Mouse (Mus musculus) heart, embryonic 11.5 days (tissue): ENCODE data around the gene Slc31a1. TPM values are rescaled to one million over a fixed set of nuclear protein-coding genes. Genes with fewer than 3 reads are reported as not detected.
A peak's percentile ranks its signal among the peaks of the same experiment; 100 is the strongest.

Experiments used
- ATAC-seq: fragments of 200-750 bp; cut with Nextera tagmentation; replicated peaks from 2 replicates; pipeline ENCODE4 v1.8.0; 2017; ENCODE audit warnings: moderate library complexity; ENCODE audit not compliant: insufficient number of reproducible peaks, low FRiP score, low TSS enrichment
- H3K27ac ChIP-seq: fragments of 300-500 bp; sonication (generic); 2 replicates; pipeline ENCODE4 v1.5.1; 2014; ENCODE audit warnings: mild to moderate bottlenecking, low read depth, low read length
- H3K27me3 ChIP-seq: fragments of 300-500 bp; sonication (generic); 2 replicates; pipeline ENCODE4 v1.6.1; 2014; ENCODE audit warnings: mild to moderate bottlenecking, low read length, mixed read lengths; ENCODE audit not compliant: control insufficient read depth, insufficient read depth
- H3K36me3 ChIP-seq: fragments of 300-500 bp; sonication (generic); 2 replicates; pipeline ENCODE4 v1.6.1; 2014; ENCODE audit warnings: mild to moderate bottlenecking, low read length, moderate library complexity, mixed read lengths; ENCODE audit not compliant: control insufficient read depth, insufficient read depth
- H3K4me1 ChIP-seq: fragments of 300-500 bp; sonication (generic); 2 replicates; pipeline ENCODE4 v1.6.1; 2014; ENCODE audit warnings: low read length; ENCODE audit not compliant: control insufficient read depth, insufficient read depth
- H3K4me2 ChIP-seq: fragments of 300-500 bp; sonication (generic); 2 replicates; pipeline ENCODE4 v1.6.1; 2014; ENCODE audit warnings: mild to moderate bottlenecking, moderate library complexity
- H3K4me3 ChIP-seq: fragments of 300-500 bp; sonication (generic); 2 replicates; pipeline ENCODE4 v1.5.1; 2014; ENCODE audit warnings: low read depth, low read length
- H3K9ac ChIP-seq: fragments of 300-500 bp; sonication (generic); 2 replicates; pipeline ENCODE4 v1.6.1; 2014; ENCODE audit warnings: mild to moderate bottlenecking, low read depth, low read length, moderate library complexity
- H3K9me3 ChIP-seq: fragments of 300-500 bp; sonication (generic); replicated peaks from 2 replicates; pipeline ENCODE4 v1.6.1; 2016; ENCODE audit warnings: low read length; ENCODE audit not compliant: control insufficient read depth
- WGBS: fragments of 180-500 bp; shearing (Covaris S2); extraction: QIAGEN DNeasy Blood & Tissue Kit; methylation state at CpG from one replicate; pipeline ENCODE4 v1.1.7; 2014; ENCODE audit not compliant: insufficient replicate concordance; 5-methylcytosine and 5-hydroxymethylcytosine counted together
- polyA plus RNA-seq: library from polyadenylated mRNA; unstranded; fragments of >200 nt; fragmentation: Nextera tagmentation; extraction: Ambion mirVana; gene quantifications from 2 replicates; pipeline ENCODE4 v1.2.1, GENCODE M21; 2014

Gene Slc31a1
- polyA plus RNA-seq, 1 experiment from 2014 or later, result 39.0 TPM

GRCm38 (mm10) chr4:62357631-62358148 is 2.8 kb upstream of the Slc31a1 start:
- Histone ChIP-seq H3K4me1 (peaks cover 6% of the 10 kb centered on the region), H3K36me3 (no peaks in the 10 kb centered on the region), H3K4me2 (no peak overlapping the region), H3K9ac (no peak overlapping the region), H3K27me3 (no peaks in the 10 kb centered on the region), H3K27ac (no peak overlapping the region), H3K9me3 (no peaks in the 10 kb centered on the region), H3K4me3 (no peak overlapping the region)
- 71% methylated on average over 1 of the region's 1 CpGs for WGBS
- ATAC-seq, result no peak

DNA sequence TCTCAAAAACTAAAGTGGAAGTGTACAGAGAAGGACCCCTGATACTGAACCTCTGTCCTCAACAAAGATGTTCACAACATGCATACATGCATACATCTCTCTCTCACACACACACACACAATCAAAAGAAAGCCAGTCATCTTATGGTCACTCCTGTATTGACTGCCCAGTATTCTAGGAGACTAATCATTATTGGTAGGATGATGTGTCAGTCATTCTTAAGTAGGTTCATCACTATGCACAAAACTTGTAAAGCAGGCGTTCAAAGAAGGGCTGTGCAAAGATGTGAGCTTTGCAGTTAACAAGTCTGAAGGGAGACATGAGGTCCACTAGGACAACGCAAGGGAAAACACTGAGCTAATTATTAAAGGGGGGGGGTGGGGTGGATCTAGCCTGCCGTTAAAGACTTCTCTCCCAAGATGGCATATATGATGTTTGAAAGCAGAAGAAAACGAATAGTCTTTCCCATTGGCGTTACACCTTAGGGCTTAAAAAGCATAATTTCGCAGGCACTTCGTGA is 1.2 kb upstream of the Slc31a1 start:
- Histone ChIP-seq H3K9me3 (no peaks in the 10 kb centered on the region), H3K9ac (peak overlapping the region; percentile 81), H3K27me3 (no peaks in the 10 kb centered on the region), H3K27ac (no peak overlapping the region), H3K4me2 (peak overlapping the region; percentile 80), H3K4me1 (peaks cover 6% of the 10 kb centered on the region), H3K4me3 (peak overlapping the region; percentile 77), H3K36me3 (no peaks in the 10 kb centered on the region)
- no peak for ATAC-seq
- 44% methylated on average over 7 of the region's 7 CpGs for WGBS

- H3K27me3 ChIP-seq, result no peaks in the 10 kb centered on the region
- WGBS, result under 1% methylated on average over 22 of the region's 22 CpGs
- peak overlapping the region; percentile 83 for H3K9ac ChIP-seq
- H3K27ac ChIP-seq, result peak overlapping the region; percentile 73
- no peaks in the 10 kb centered on the region for H3K36me3 ChIP-seq
- H3K9me3 ChIP-seq, result no peaks in the 10 kb centered on the region
- ATAC-seq, result peak; percentile 8; the same call in 1 of the 2 replicates
- peak overlapping the region; percentile 80 for H3K4me2 ChIP-seq
- H3K4me3 ChIP-seq, result peak overlapping the region; percentile 77
- peaks cover 6% of the 10 kb centered on the region for H3K4me1 ChIP-seq
Observed at GRCm38 (mm10) chr4:62360805-62361455, 403 bp downstream of the Slc31a1 start.

DNA sequence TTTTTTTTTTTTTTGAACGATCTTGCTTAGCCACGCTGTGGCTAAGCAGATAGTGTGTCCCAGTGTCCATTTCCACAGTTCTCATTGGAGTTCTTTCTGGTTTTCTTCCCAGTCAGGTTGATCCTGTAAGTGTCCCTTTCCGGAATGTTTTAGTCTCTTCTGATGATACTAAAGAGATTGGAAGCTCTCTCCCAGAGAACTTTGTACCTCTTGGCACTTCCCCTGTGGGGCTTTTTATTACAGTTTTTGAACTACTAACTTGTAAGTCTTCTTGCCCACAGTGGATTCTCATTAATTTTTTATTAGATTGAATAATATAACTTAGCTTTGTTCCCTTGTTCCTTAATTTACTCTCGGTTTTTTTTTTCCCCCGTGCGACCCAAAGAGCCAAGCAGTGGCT is 1.0 kb downstream of the Slc31a1 start:
- Histone ChIP-seq H3K4me1 (peaks cover 6% of the 10 kb centered on the region), H3K9me3 (no peaks in the 10 kb centered on the region), H3K36me3 (no peaks in the 10 kb centered on the region), H3K4me3 (peak overlapping the region; percentile 77), H3K27ac (peak overlapping the region; percentile 73; the same call in 1 of the 2 replicates), H3K27me3 (no peaks in the 10 kb centered on the region), H3K4me2 (peak overlapping the region; percentile 80), H3K9ac (peak overlapping the region; percentile 83)
- no peak for ATAC-seq
- WGBS, result 34% methylated on average over 6 of the region's 6 CpGs

DNA sequence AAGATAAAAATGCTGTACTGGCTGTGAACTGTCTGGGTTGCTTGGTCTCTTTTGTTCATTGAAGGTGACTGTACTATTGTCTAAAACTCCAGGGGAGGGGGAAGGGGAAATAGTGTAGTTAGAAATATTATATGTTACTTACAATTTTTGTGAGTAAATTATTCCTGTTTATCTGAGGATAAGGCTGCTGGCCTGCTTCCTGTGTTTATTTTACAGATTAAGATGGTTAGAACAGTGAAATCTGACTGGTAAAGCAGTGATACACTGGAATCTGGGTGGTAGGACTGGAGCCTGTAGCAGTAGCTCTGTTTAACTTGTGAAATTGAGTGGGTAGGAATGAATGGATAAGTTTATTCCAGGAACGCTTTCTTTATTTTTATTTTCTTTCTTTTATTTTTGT is 1.5 kb downstream of the Slc31a1 start:
- Histone ChIP-seq H3K36me3 (no peaks in the 10 kb centered on the region), H3K9me3 (no peaks in the 10 kb centered on the region), H3K27me3 (no peaks in the 10 kb centered on the region), H3K4me3 (peak overlapping the region; percentile 77), H3K4me1 (peaks cover 6% of the 10 kb centered on the region), H3K27ac (no peak overlapping the region), H3K9ac (peak overlapping the region; percentile 83), H3K4me2 (peak overlapping the region; percentile 80)
- WGBS, result 86% methylated on average over 1 of the region's 1 CpGs
- no peak for ATAC-seq

DNA sequence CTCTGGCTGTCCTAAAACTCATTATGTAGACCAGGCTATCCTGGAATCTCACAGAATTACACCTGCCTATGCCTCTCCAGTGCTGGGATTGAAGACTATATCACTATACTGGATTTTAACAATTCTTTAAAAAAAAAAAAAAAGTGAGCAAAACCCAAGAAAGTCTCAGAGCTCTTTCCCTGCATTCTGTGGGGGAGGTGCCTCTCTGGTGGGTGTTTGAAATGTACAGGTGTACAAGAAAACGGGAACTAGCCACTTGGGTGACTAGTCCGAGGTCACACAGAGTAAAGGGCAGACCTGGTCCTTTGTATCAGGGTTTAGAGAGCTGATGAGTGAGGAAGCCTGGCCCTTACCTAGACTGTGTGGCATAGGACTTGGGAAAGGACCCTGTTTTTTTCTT is 1.9 kb downstream of the Slc31a1 start:
- no peak for ATAC-seq
- 78% methylated on average over 2 of the region's 2 CpGs for WGBS
- Histone ChIP-seq H3K9ac (no peak overlapping the region), H3K36me3 (no peaks in the 10 kb centered on the region; the same call in 1 of the 2 replicates), H3K4me2 (peak overlapping the region; percentile 80; the same call in 1 of the 2 replicates), H3K27me3 (no peaks in the 10 kb centered on the region), H3K9me3 (no peaks in the 10 kb centered on the region), H3K4me1 (peaks cover 6% of the 10 kb centered on the region), H3K27ac (no peak overlapping the region), H3K4me3 (no peak overlapping the region)

DNA sequence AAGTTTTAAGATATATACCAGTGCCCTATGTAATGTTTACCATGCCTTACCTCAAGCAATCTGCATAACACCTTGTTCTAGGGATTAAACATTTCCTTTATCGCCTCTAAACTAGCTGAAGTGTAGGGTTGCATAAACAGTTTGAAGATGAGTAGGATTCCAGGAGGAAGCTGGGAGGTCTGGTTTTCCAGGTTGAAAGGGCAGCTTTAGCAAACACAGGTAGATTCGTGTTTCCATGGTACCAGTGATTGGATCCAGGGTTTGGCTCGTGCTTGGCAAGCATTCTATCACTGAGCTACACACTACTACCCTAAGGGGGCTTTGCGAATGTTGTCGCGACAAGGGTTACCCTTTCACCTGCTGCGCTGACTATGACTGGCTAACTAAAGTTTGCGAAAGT is 3.8 kb downstream of the Slc31a1 start:
- H3K9ac ChIP-seq, result no peak overlapping the region
- no peak overlapping the region for H3K4me2 ChIP-seq
- H3K27ac ChIP-seq, result no peak overlapping the region
- WGBS, result 84% methylated on average over 8 of the region's 8 CpGs
- no peaks in the 10 kb centered on the region for H3K27me3 ChIP-seq
- H3K4me3 ChIP-seq, result no peak overlapping the region
- H3K36me3 ChIP-seq, result no peaks in the 10 kb centered on the region; the same call in 1 of the 2 replicates
- ATAC-seq, result no peak
- no peaks in the 10 kb centered on the region for H3K9me3 ChIP-seq
- H3K4me1 ChIP-seq, result peaks cover 9% of the 10 kb centered on the region

- Histone ChIP-seq H3K9ac (no peak overlapping the region), H3K4me3 (no peak overlapping the region), H3K4me1 (peaks cover 13% of the 10 kb centered on the region), H3K27ac (no peak overlapping the region), H3K9me3 (no peaks in the 10 kb centered on the region), H3K4me2 (no peak overlapping the region), H3K36me3 (no peaks in the 10 kb centered on the region; the same call in 1 of the 2 replicates), H3K27me3 (no peaks in the 10 kb centered on the region)
- ATAC-seq, result no peak
- 80% methylated on average over 4 of the region's 4 CpGs for WGBS
Observed at GRCm38 (mm10) chr4:62366291-62366690, 5.8 kb downstream of the Slc31a1 start.
